Mouse (Mus musculus): ENCODE data around the gene Ksr1.

- TF ChIP-seq CTCF (IDR thresholded peaks at IDR 0.05; ENCODE audit: low read depth, low read length) = no peak
- no peak for TF ChIP-seq POLR2A (IDR thresholded peaks at IDR 0.05; ENCODE audit: extremely low read depth, insufficient read depth, low read length)
Observed at GRCm38 (mm10) chr11:79176687-79177086, 30.5 kb upstream of the Ksr1 start.

All from liver, adult 2 months (tissue).